Mouse (Mus musculus): ENCODE measurements around the gene Med24. TPM values are rescaled to one million over a fixed set of nuclear protein-coding genes. Genes with fewer than 3 reads are reported as not detected.

Med24 gene
- polyA plus RNA-seq, 1 experiment from 2014 or later, result 83.6 TPM

DNA sequence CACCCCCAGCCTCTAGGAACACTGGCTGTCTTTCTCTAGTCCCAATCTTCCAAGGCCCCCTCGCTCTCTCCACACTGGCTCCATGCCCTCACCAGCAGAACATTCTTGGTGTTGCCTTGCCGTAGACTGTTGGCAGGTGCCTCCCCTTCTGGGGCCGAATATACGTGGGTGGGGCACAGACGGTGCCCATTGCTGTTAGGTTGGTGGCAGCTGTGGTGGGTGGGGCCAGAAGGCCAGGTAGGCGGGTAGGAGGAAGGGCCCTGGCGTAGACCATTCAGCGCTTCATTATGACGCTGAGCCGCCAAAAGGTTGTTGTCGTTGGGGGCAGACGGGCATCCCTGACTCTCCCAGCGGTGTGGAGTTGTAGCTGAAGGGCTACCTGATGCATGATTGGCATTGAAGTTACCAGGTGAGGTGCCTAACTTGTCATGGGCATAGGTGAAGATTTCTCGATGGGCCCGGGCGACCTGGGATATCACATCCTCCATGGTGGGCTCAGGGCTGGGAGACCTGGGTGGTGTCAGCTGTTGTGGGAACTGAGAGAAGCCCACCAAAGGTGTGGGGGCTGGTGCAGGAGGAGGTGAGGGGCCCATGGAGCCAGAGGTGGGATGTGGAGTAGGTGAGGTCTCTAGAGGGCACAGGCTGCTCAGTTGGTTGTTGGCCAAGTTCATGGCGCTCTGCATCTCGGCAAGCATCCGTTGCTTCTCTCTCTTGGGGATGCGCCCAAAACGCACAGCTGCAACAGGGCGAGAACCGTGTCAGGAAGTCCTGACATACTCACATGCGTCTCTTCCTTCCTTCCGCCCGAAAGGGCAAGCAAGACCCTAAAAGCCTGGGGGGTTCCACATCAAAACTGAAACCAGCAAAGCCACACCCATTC is 41.1 kb upstream of the Med24 start:
- WGBS, result 94% methylated on average over 26 of the region's 26 CpGs
- Histone ChIP-seq H3K9me3 (no peaks in the 10 kb centered on the region), H3K4me1 (replicated peaks) (peaks cover 76% of the 10 kb centered on the region), H3K27ac (no peak overlapping the region), H3K27me3 (ENCODE audit: insufficient read depth, poor library complexity, severe bottlenecking) (peaks cover 7% of the 10 kb centered on the region; the same call in 1 of the 2 replicates), H3K4me3 (no peak overlapping the region), H3K36me3 (peaks cover 43% of the 10 kb centered on the region)
- DNase-seq (ENCODE audit: low spot score), result no peak

DNA sequence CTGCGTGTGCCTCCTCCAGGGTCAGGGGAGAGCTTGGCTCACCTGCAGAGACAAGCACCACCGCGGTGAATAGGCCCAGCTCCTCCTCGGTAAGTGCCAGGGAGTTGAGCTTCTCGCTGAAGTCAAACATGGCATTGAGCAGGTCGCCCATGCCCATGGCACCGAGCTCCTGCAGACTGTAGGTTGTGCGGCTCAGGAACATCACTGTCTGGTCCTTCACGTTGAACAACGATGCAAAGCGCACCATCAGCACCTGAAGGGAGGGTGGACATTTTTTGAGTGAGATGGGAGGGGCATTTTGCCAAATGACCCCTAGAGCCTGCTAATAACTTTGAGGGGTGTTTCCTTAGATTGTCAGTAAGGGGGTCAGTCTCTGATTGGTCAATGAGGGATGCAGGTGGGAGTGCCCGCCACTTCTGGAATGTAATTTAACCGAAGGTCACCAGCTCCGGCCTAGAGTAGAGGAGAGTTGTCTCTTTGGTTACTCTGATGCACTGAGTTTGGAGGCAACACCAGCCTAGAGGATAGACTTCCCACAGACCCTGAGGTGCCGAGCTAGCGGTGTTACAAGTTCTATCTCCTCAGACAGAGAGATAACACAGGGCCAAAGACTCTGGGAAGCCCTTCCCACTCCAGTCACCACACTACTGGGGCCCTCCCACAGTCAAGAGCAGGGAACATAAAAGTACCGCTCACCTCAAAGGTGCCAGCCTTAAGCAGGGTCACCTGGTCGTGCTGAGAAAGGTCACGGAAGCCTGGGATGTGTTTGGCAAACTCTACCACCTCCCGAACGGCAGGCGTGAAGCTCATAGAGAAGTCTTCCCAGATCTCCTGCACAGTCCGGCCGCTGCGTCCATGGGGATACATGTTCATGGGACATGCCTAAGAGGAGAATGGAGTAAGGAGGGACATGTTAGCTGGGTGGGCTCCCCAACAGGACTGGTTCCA is 40.0 kb upstream of the Med24 start:
- 0 out of 2 replicates have a peak overlapping the region, but pooled peaks have one; percentile 84 for H3K27ac ChIP-seq
- no peaks in the 10 kb centered on the region for H3K9me3 ChIP-seq
- peaks cover 72% of the 10 kb centered on the region for H3K4me1 ChIP-seq (replicated peaks)
- WGBS, result 90% methylated on average over 25 of the region's 25 CpGs
- 0 out of 2 replicates have a peak, but pooled peaks cover under 1% of the 10 kb centered on the region for H3K27me3 ChIP-seq (ENCODE audit: insufficient read depth, poor library complexity, severe bottlenecking)
- H3K36me3 ChIP-seq, result peaks cover 53% of the 10 kb centered on the region
- DNase-seq (ENCODE audit: low spot score), result no peak
- no peak overlapping the region for H3K4me3 ChIP-seq

DNA sequence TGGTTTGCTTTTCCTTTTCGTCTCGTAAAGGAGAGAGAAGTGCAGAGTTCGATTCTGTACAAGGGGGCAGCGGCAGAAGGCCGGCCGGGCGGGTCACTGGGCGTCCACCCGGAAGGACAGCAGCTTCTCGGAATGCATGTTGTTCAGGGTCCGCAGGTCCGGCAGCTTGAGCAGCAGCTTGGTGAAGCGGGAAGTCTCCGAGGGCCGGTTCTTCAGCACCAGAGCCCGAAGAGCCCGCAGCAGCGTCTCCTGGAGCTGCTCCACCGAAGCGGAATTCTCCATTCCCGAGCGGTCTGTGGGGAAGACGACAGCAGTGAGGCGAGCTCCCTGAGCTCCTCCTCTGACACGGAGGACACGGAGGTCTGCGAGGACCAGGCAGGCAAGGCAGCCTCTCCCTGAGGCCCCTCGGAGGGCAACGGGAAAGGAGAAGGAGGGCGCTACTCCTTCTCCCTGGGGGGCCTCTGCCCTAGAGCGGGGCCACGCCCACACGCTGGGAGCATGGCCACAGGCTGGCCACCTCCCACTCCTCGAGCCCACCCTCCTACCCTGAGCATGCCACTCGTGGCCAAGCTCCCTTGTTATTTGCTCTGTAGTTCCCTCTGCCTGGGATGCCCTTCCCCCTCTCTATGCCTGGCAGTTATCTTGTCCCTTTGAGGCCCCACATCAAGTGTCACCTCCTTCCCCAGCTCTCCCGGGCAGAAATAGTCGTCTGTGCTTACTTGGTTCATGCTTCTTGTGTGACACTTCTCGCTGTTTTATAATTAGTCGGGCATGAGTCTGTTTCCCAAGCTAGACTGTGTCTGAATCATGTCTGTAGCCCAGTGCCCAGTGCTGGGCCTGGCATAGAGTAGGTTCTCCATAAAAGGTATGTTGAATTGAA is 39.1 kb upstream of the Med24 start:
- Histone ChIP-seq H3K4me1 (replicated peaks) (peaks cover 67% of the 10 kb centered on the region), H3K27ac (peak overlapping the region; percentile 84), H3K27me3 (ENCODE audit: insufficient read depth, poor library complexity, severe bottlenecking) (no peaks in the 10 kb centered on the region), H3K4me3 (peak overlapping the region; percentile 43), H3K9me3 (no peaks in the 10 kb centered on the region), H3K36me3 (peaks cover 63% of the 10 kb centered on the region)
- 27% methylated on average over 39 of the region's 39 CpGs for WGBS
- DNase-seq (ENCODE audit: low spot score), result no peak

DNA sequence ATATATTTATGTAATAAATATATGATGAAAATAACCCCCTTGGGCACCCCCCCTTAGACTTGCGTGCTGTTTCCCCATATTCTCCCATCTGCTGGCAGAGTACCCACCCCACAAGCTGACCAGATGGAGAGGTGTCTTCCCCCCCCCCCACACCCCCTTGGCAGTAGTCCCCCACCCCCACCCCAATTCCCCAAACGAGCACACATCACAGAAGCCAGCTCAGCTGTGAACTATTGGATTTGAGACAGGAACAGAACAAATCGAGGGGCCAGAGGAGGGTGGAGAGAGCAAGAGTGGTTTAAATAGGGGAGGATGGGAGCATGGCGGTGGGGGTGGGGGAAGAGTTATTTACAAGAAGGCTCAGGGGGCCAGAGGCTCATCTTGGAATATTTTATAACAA is 38.5 kb upstream of the Med24 start:
- peak overlapping the region; percentile 43 for H3K4me3 ChIP-seq
- H3K27me3 ChIP-seq (ENCODE audit: insufficient read depth, poor library complexity, severe bottlenecking), result no peaks in the 10 kb centered on the region
- H3K9me3 ChIP-seq, result no peaks in the 10 kb centered on the region
- DNase-seq (ENCODE audit: low spot score), result no peak
- H3K4me1 ChIP-seq (replicated peaks), result peaks cover 60% of the 10 kb centered on the region
- peak overlapping the region; percentile 84 for H3K27ac ChIP-seq
- peaks cover 69% of the 10 kb centered on the region for H3K36me3 ChIP-seq
- 22% methylated on average over 4 of the region's 4 CpGs for WGBS

DNA sequence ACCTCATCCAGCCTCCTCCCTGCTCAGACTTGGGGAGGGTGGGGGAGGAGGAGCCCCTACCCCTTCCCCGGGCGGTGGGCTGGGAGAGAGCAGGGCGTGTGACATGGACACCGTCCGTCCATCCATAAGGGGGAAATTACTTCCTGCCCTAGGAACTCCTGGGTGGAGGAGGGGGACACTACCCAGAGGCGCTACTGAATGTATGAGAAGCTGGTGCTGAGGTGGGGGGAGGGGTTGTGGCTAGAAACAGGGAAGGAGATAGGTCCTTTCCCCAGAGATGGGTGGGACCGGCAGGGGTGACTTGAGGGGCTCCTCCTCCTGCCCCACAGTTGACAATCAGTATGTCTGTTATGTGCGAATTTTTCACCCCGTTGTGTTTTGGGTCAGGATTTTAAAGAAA is 38.0 kb upstream of the Med24 start:
- WGBS, result 19% methylated on average over 9 of the region's 9 CpGs
- Histone ChIP-seq H3K4me3 (peak overlapping the region; percentile 43), H3K4me1 (replicated peaks) (peaks cover 57% of the 10 kb centered on the region), H3K27me3 (ENCODE audit: insufficient read depth, poor library complexity, severe bottlenecking) (no peaks in the 10 kb centered on the region), H3K27ac (peak overlapping the region; percentile 84), H3K36me3 (peaks cover 73% of the 10 kb centered on the region), H3K9me3 (no peaks in the 10 kb centered on the region)
- DNase-seq (ENCODE audit: low spot score), result peak; percentile 46

DNA sequence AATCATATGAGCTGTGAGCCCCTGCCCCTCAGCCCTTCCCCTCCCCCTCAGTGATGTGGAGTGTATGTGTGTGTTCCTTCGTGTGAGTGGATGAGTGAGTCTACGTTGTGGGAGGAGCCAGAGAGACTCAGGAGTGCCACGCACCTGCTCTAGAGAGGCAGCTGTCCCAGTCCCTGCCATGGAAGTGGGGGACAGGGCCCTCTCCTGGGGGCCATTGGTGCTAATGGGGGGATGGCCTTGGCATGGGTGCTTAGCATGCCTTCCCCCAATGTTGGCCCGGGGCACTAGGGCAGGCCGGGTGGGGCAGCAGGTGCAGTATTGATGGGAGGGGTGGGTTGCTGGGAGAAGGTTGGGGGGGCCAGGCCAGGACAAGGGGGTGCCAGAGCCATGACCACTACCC is 37.6 kb upstream of the Med24 start:
- Histone ChIP-seq H3K27ac (peak overlapping the region; percentile 84), H3K27me3 (ENCODE audit: insufficient read depth, poor library complexity, severe bottlenecking) (no peaks in the 10 kb centered on the region), H3K4me3 (peak overlapping the region; percentile 43; the same call in 1 of the 2 replicates), H3K36me3 (peaks cover 77% of the 10 kb centered on the region), H3K9me3 (no peaks in the 10 kb centered on the region), H3K4me1 (replicated peaks) (peaks cover 53% of the 10 kb centered on the region)
- WGBS, result 63% methylated on average over 5 of the region's 5 CpGs
- no peak for DNase-seq (ENCODE audit: low spot score)

DNA sequence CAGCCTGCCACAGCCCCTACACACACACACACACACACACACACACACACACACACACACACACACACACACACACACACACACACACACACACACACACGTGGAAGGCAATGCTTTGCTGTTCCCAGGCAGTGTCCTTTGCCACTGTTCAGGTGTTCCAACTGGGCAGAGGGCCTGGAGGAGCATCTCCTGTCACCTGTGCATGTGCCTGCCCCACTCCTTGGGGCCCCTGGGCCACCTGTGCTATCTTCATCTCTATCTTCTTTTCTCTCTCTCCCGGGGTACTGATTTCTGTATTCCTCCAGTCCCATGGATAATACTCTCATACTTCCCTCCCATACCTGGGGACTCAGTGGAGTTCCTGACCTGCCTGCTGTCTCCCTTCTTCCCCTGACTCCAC is 37.1 kb upstream of the Med24 start:
- H3K4me1 ChIP-seq (replicated peaks), result peaks cover 51% of the 10 kb centered on the region
- 50% methylated on average over 2 of the region's 2 CpGs for WGBS

DNA sequence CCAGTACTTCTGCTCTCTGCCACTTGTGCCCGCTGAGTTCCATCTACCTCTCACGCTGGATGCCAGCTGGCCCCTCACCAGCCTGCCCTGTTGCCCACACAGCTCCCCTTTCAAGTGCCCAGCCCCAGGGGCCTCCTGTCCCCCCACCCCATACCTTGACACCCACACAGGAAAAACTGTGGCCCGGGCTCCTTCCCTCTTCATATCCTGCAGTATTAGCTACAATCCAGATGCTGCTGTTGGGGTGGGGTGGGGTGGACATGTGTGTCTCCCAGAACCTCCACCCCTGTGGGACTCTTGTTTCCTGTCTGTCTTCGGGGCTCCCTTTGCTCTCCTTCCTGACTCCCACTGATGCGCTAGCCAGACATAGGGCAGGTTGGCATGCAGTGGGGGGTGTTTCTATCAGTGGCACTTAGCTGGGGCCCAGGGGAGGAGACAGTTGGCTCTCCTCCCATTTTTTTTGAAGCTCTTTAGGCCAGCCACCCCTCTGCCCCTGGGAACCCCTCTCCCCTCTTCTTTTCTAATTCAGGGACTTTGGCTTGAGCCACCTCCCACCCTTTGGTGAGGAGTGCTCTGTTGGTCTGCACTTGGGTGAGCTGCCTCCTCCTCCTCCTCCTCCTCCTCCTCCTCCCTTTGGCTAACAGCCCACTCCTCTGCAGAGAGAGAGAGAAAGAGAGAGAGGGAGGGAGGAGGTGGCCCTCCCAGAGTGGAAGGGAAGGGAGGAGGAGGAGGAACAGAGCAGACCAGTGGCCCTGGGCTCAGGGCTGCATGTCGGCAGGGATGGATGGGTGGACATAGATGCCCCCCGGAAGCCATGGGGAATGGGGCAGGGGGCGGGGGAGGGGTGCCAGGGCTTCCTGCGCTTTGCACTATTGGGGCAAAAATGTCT is 36.4 kb upstream of the Med24 start:
- Histone ChIP-seq H3K9me3 (no peaks in the 10 kb centered on the region), H3K27ac (peak overlapping the region; percentile 84), H3K4me1 (replicated peaks) (peaks cover 51% of the 10 kb centered on the region), H3K27me3 (ENCODE audit: insufficient read depth, poor library complexity, severe bottlenecking) (no peaks in the 10 kb centered on the region), H3K4me3 (no peak overlapping the region; the same call in 1 of the 2 replicates), H3K36me3 (peaks cover 82% of the 10 kb centered on the region)
- WGBS, result 48% methylated on average over 8 of the region's 9 CpGs
- DNase-seq (ENCODE audit: low spot score), result no peak

More for the DNA sequence above, 37.1 kb upstream of the Med24 start:
- Histone ChIP-seq H3K36me3 (peaks cover 77% of the 10 kb centered on the region), H3K27ac (peak overlapping the region; percentile 84), H3K27me3 (ENCODE audit: insufficient read depth, poor library complexity, severe bottlenecking) (no peaks in the 10 kb centered on the region), H3K9me3 (no peaks in the 10 kb centered on the region), H3K4me3 (0 out of 2 replicates have a peak overlapping the region, but pooled peaks have one; percentile 43)
- no peak for DNase-seq (ENCODE audit: low spot score)

DNA sequence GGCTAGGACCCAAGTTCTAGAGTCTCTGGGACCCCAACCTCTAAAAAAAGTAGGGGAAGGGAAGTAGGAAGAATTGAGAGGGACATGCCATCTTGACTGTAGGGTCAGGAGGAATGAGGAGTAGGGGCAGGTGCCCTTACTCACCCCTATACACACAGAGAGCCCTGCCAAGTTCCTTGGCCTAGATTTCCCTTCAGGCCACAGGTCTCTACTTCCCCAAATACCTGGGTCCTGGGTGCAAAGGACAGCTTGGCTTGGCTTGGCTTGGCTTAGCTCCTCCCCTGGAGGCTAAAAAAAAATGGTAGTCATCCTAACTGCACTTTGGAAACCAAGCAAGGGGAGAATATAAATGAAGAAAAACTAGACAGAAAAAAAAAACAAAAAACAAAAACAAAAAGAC is 35.5 kb upstream of the Med24 start:
- Histone ChIP-seq H3K9me3 (no peaks in the 10 kb centered on the region), H3K27me3 (ENCODE audit: insufficient read depth, poor library complexity, severe bottlenecking) (no peaks in the 10 kb centered on the region), H3K4me1 (replicated peaks) (peaks cover 51% of the 10 kb centered on the region), H3K27ac (no peak overlapping the region), H3K4me3 (no peak overlapping the region), H3K36me3 (peaks cover 80% of the 10 kb centered on the region)
- DNase-seq (ENCODE audit: low spot score), result no peak

DNA sequence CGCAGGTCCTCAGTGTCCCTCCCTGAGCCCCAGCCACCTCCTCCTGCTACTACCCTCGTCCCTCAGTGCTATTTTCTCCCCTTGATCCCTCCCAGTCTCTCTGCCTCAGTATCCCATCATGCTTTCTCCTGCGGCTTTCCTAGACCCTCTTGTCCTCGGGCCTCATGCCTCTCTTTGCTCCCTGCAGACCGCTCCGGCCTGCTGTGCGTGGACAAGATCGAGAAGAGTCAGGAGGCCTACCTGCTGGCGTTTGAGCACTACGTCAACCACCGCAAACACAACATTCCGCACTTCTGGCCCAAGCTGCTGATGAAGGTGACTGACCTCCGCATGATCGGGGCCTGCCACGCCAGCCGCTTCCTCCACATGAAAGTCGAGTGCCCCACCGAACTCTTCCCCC is 34.9 kb upstream of the Med24 start:
- WGBS, result 83% methylated on average over 18 of the region's 18 CpGs
- H3K27ac ChIP-seq, result no peak overlapping the region
- H3K27me3 ChIP-seq (ENCODE audit: insufficient read depth, poor library complexity, severe bottlenecking), result no peaks in the 10 kb centered on the region
- no peak for DNase-seq (ENCODE audit: low spot score)
- no peaks in the 10 kb centered on the region for H3K9me3 ChIP-seq
- peaks cover 75% of the 10 kb centered on the region for H3K36me3 ChIP-seq
- peaks cover 48% of the 10 kb centered on the region for H3K4me1 ChIP-seq (replicated peaks)
- H3K4me3 ChIP-seq, result no peak overlapping the region

DNA sequence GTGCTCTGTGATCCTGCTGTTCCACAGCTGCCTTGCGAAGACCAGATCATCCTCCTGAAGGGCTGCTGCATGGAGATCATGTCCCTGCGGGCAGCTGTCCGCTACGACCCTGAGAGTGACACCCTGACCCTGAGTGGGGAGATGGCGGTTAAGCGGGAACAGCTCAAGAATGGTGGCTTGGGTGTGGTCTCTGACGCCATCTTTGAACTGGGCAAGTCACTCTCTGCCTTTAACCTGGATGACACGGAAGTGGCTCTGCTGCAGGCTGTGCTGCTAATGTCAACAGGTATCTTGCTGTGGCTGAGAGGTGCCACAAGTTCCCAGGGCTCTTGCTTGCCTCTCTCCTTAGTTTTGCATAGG is 34.2 kb upstream of the Med24 start:
- Histone ChIP-seq H3K4me3 (no peak overlapping the region), H3K27me3 (ENCODE audit: insufficient read depth, poor library complexity, severe bottlenecking) (no peaks in the 10 kb centered on the region), H3K4me1 (replicated peaks) (peaks cover 42% of the 10 kb centered on the region), H3K36me3 (peaks cover 71% of the 10 kb centered on the region), H3K27ac (peak overlapping the region; percentile 41; the same call in 1 of the 2 replicates), H3K9me3 (no peaks in the 10 kb centered on the region)
- WGBS, result 87% methylated on average over 8 of the region's 8 CpGs
- DNase-seq (ENCODE audit: low spot score), result no peak
